Mouse (Mus musculus): ENCODE data around the gene Bdh1. TPM values are rescaled to one million over a fixed set of nuclear protein-coding genes. Genes with fewer than 3 reads are reported as not detected.

Bdh1 gene
- polyA plus RNA-seq, 1 experiment from 2014 or later = 68.7 TPM

Other genes starting within 250 kb of the Bdh1 start
- gene Acap2, start 221.0 kb upstream of the Bdh1 start, polyA plus RNA-seq (2015; fragmentation: Nextera tagmentation; extraction: Ambion mirVana) = 12.9 and 13.2 TPM in 2 replicates
- gene Ppp1r2, start 147.0 kb upstream of the Bdh1 start, polyA plus RNA-seq (2015; fragmentation: Nextera tagmentation; extraction: Ambion mirVana) = 95.4 and 98.6 TPM in 2 replicates
- 57.5 and 65.5 TPM in 2 replicates for gene Apod, start 107.5 kb upstream of the Bdh1 start, polyA plus RNA-seq (2015; fragmentation: Nextera tagmentation; extraction: Ambion mirVana)
- gene Dlg1, start 241.2 kb downstream of the Bdh1 start, polyA plus RNA-seq (2015; fragmentation: Nextera tagmentation; extraction: Ambion mirVana) = 10.6 and 13.9 TPM in 2 replicates

Measured in midbrain, embryonic 13.5 days (tissue).